Mouse (Mus musculus): Measurements from ENCODE around the gene Pced1b. TPM values are rescaled to one million over a fixed set of nuclear protein-coding genes. Genes with fewer than 3 reads are reported as not detected.
"Not testable (repeated sequence)": the region's sequence is repeated elsewhere in the genome, so short reads cannot be mapped to it uniquely, and the experiment has no call there.

Pced1b gene
- polyA plus RNA-seq, 1 experiment from 2014 or later, result 4.2 TPM

DNA sequence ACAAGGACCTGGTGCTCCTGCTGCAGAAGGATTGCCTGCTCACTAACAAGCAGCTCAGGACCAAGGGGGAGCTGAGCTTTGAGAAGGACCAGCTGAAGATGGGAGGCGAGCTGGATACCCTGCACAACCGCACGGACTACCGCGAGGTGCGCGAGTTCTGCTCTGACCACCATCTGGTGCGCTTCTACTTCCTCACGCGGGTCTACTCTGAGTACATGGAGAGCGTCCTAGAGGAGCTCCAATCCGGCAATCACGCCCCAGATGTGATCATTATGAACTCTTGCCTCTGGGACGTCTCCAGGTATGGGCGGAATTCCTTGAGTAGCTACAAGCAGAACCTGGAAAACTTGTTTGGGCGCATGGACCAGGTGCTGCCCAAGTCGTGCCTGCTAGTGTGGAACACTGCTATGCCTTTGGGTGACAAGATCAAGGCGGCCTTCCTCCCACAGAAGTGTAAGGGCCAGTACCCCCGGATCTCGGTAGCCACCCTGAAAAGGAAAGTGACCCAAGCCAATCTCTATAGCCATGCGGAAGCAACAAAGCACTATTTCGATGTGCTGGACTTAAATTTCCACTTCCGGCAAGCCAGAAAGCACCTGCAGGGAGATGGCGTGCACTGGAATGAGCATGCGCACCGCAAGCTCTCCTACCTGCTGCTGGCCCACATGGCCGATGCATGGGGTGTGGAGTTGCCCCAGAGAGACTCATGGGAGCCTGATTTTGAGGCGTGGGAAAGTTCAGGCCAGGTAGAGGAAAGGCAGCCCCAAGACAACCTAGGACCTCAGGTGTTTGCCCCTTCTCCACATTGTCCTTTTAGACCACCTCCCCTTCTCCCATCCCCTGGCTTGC lies 137.5 kb downstream of the Pced1b start:
- Histone ChIP-seq H3K4me2 (no peak overlapping the region), H3K27ac (no peak overlapping the region), H3K4me3 (replicated peaks) (no peak overlapping the region), H3K36me3 (replicated peaks) (no peaks in the 10 kb centered on the region), H3K9me3 (no peaks in the 10 kb centered on the region), H3K9ac (no peak overlapping the region), H3K27me3 (no peaks in the 10 kb centered on the region), H3K4me1 (no peaks in the 10 kb centered on the region)
- WGBS, result 95% methylated on average over 28 of the region's 28 CpGs
- ATAC-seq (ENCODE audit: low FRiP score), result no peak

DNA sequence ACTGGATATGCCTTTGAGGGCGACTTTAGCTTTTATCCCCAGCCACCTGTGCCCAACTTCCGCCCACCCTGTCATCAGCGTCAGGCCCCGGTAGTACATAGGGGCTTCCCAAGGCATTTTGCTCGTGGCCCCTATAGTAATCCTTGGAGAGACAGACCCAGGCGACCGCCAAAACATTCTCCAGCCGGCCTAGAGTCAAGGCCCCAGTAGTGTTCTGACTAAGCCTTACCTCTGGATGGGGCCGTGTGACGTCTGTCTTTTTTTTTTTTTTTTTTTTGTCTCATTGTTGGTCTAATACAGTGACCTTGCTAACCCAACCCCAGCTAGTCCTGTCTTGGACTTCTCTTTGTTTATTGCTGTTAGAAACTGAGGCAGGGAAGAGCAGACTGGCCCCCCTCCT lies 138.3 kb downstream of the Pced1b start:
- H3K9me3 ChIP-seq; H3K4me2 ChIP-seq; H3K36me3 ChIP-seq (replicated peaks); H3K4me3 ChIP-seq (replicated peaks); H3K27ac ChIP-seq; ATAC-seq (ENCODE audit: low FRiP score); H3K9ac ChIP-seq; H3K27me3 ChIP-seq; H3K4me1 ChIP-seq: not testable (repeated sequence)
- 91% methylated on average over 10 of the region's 10 CpGs for WGBS

DNA sequence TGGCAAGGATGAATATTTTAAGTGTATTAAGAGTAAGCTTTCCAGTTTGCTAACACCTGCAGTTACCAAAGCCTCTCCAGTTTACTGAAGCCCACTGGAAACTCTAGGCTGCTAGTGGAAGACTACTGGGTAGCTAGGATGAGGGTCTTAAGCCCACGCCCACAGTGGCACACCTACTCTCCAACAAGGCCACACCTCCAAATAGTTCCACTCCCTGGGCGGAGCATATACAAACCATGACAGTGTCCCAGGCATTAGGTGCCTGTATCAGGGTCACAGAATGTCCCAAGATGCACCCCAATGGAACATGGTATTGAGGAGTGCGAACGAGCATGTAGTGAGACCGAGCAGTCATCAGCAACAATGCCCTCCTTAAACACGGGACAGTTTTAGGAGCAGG lies 140.9 kb downstream of the Pced1b start:
- Histone ChIP-seq H3K27ac (no peak overlapping the region), H3K4me1 (no peaks in the 10 kb centered on the region), H3K27me3 (no peaks in the 10 kb centered on the region), H3K4me2 (no peak overlapping the region), H3K4me3 (replicated peaks) (no peak overlapping the region), H3K36me3 (replicated peaks) (no peaks in the 10 kb centered on the region), H3K9me3 (no peaks in the 10 kb centered on the region), H3K9ac (no peak overlapping the region)
- ATAC-seq (ENCODE audit: low FRiP score), result no peak
- 99% methylated on average over 6 of the region's 6 CpGs for WGBS

DNA sequence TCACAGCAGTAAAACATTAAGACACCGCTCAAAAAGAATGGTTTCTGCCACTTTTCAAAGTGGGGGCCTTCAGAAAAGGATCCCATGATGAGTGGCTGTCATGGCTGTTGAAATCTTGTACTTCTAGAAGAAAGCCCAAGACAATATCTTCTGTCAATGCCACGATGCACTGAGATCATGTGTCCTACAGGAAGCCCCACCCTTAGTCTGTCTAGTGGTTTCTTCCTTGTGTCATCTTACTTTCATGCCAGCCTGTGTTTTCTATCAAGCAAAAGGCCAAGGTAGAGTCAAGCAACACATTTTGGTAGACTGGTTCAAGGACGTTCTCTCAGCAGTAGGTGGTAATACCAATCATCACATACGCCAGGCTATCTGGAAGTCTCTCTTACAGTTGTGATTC lies 142.7 kb downstream of the Pced1b start:
- WGBS, result 93% methylated on average over 4 of the region's 4 CpGs
- Histone ChIP-seq H3K4me2 (no peak overlapping the region), H3K9ac (no peak overlapping the region), H3K9me3 (no peaks in the 10 kb centered on the region), H3K27me3 (no peaks in the 10 kb centered on the region), H3K4me3 (replicated peaks) (no peak overlapping the region), H3K27ac (no peak overlapping the region), H3K36me3 (replicated peaks) (no peaks in the 10 kb centered on the region), H3K4me1 (peaks cover 5% of the 10 kb centered on the region; the same call in 1 of the 2 replicates)
- no peak for ATAC-seq (ENCODE audit: low FRiP score)

DNA sequence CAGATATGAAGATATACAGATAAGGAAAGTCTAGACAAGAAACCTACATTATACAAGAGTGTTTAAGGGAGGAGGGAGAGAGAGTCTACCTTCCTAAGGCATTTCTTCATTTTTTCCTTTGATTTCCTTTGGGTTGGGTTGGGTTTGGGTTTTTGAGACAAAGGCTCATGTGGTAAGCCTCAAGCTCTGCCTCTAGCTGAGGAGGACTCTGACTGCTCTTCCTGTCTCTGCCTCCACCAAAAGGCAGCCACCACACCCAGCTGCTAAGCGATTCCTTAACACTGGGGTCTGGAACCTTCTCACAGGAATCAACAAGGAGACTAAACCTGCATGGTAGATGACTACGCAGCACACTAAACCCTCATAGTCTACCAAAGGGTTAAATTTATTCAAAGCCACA lies 143.9 kb downstream of the Pced1b start:
- 86% methylated on average over 2 of the region's 2 CpGs for WGBS
- no peak overlapping the region for H3K9ac ChIP-seq
- H3K9me3 ChIP-seq, result no peaks in the 10 kb centered on the region
- no peaks in the 10 kb centered on the region for H3K27me3 ChIP-seq
- ATAC-seq (ENCODE audit: low FRiP score), result no peak
- H3K4me2 ChIP-seq, result no peak overlapping the region
- no peak overlapping the region for H3K4me3 ChIP-seq (replicated peaks)
- H3K36me3 ChIP-seq (replicated peaks), result no peaks in the 10 kb centered on the region
- H3K27ac ChIP-seq, result no peak overlapping the region
- H3K4me1 ChIP-seq, result peaks cover 5% of the 10 kb centered on the region; the same call in 1 of the 2 replicates

DNA sequence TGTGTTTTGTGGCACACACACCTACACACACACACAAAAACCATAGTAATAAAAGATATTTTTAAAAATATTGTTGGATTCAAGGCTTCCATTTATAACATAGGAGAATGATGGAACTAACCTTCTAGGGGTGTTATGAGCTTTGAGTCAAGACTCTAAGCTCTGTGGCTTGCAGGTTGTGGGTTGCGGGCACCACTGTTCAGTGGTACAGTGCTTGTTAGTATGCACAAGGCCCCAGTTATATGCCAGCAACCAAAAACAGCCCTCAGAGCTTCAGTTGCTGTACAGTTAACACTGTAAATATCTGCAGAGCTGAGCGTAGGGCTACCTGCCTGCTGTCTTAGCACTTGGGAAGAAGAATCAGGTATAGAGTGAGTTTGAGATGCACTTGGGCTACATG lies 144.5 kb downstream of the Pced1b start:
- H3K27me3 ChIP-seq, result no peaks in the 10 kb centered on the region
- 95% methylated on average over 2 of the region's 2 CpGs for WGBS
- no peak overlapping the region for H3K9ac ChIP-seq
- peaks cover 5% of the 10 kb centered on the region; the same call in 1 of the 2 replicates for H3K4me1 ChIP-seq
- no peak for ATAC-seq (ENCODE audit: low FRiP score)
- no peak overlapping the region for H3K4me2 ChIP-seq
- no peaks in the 10 kb centered on the region for H3K9me3 ChIP-seq
- no peaks in the 10 kb centered on the region for H3K36me3 ChIP-seq (replicated peaks)
- no peak overlapping the region for H3K27ac ChIP-seq
- no peak overlapping the region for H3K4me3 ChIP-seq (replicated peaks)

DNA sequence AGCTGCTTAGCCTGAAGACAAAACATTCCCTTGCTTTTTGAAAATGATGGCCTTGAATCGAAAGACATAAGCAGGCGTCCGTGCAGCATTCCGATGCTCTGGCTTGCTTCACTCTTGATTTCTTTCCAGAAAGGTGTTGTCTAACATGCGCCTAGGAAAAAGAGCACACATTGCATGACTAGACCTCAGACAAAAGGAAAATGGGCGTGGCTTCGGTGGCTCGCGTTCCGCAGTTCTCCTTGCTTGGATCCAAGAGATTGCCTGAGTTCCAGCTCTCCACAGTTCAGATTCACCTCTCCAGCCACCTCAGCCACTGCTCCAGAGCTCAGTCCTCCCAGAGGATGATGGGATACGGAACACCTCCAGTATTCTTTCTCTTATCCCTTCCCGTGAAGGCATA lies 147.7 kb downstream of the Pced1b start:
- H3K4me2 ChIP-seq, result no peak overlapping the region
- H3K36me3 ChIP-seq (replicated peaks), result no peaks in the 10 kb centered on the region
- 70% methylated on average over 12 of the region's 12 CpGs for WGBS
- no peak overlapping the region for H3K27ac ChIP-seq
- H3K9ac ChIP-seq, result no peak overlapping the region
- no peaks in the 10 kb centered on the region for H3K27me3 ChIP-seq
- H3K4me3 ChIP-seq (replicated peaks), result no peak overlapping the region
- H3K9me3 ChIP-seq, result no peaks in the 10 kb centered on the region
- peaks cover 5% of the 10 kb centered on the region; the same call in 1 of the 2 replicates for H3K4me1 ChIP-seq
- no peak for ATAC-seq (ENCODE audit: low FRiP score)

DNA sequence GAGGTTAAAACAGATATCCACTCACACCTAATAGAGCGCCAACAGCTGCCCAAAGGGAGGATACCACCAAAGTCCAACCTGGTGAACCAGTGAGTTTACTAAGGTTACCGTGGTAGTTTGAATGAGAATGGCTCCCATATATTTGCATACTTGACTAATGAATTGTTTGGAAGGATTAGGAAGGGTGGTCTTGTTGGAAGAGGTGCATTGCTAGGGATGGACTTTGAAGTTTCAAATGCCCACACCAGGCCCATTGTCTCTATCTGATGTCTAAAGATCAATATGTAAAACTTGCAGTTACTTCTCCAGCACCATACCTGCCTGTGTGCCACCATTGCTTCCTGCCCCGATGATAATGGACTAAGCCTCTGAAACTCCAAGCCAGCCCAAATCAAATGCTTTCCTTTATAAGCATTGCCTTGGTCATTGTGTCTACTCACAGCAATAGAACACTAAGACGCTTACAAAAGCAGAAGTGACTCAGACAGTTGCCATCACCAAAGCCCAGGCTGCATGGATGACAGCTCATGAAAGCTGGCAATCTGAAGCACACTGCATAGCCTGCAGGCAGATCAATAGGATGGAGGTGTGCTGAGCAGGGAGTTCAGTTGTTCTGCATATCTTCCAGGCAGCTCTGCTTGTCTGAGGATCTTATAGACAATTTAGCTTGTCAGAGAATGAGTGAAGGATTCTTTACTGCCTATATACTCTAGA lies 149.8 kb downstream of the Pced1b start:
- no peak overlapping the region for H3K27ac ChIP-seq
- peaks cover 5% of the 10 kb centered on the region; the same call in 1 of the 2 replicates for H3K4me1 ChIP-seq
- H3K4me2 ChIP-seq, result no peak overlapping the region
- ATAC-seq (ENCODE audit: low FRiP score), result no peak
- no peaks in the 10 kb centered on the region for H3K27me3 ChIP-seq
- no peak overlapping the region for H3K9ac ChIP-seq
- no peaks in the 10 kb centered on the region for H3K9me3 ChIP-seq
- 88% methylated on average over 4 of the region's 4 CpGs for WGBS
- no peak overlapping the region for H3K4me3 ChIP-seq (replicated peaks)
- no peaks in the 10 kb centered on the region for H3K36me3 ChIP-seq (replicated peaks)

DNA sequence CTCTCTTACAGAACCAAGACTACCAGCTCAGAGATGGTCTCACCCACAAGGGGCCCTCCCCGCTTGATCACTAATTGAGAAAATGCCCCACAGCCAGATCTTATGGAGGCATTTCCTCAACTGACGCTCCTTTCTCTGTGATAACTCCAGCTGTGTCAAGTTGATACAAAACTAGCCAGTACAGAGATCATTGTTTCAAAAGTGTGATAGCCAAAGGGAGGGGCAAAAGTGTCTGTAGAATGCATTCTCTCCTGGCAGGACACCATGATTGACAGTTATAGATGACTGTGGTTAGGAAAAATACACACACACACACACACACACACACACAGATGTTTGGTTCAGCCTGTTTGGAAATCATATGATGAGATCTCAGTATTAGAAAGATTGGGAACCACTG lies 150.9 kb downstream of the Pced1b start:
- no peak overlapping the region for H3K4me3 ChIP-seq (replicated peaks)
- H3K27ac ChIP-seq, result no peak overlapping the region
- H3K4me1 ChIP-seq, result peaks cover 5% of the 10 kb centered on the region; the same call in 1 of the 2 replicates
- no peaks in the 10 kb centered on the region for H3K36me3 ChIP-seq (replicated peaks)
- ATAC-seq (ENCODE audit: low FRiP score), result no peak
- 90% methylated on average over 2 of the region's 2 CpGs for WGBS
- H3K27me3 ChIP-seq, result no peaks in the 10 kb centered on the region
- H3K9me3 ChIP-seq, result no peaks in the 10 kb centered on the region
- H3K9ac ChIP-seq, result no peak overlapping the region
- H3K4me2 ChIP-seq, result no peak overlapping the region

DNA sequence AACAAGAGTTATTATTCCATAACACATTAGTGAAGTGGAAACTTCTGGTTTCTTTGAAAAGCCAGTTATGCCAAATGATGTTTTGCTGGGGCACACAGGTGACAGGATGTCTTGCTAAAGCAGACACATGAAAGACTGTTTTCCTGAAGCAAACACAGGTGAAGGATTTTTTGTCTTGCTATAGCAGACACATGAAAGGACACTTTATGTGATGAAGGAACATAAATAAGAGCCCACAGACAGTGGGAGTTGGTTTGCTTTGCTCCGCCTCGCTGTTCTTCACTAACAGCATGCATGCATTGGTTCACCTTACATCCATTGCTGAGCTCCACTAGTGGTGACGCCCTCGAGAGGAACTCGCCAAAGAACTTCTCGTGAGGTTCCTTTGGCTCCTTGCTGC lies 154.0 kb downstream of the Pced1b start:
- Histone ChIP-seq H3K27me3 (no peaks in the 10 kb centered on the region), H3K9ac (no peak overlapping the region), H3K36me3 (replicated peaks) (no peaks in the 10 kb centered on the region), H3K9me3 (no peaks in the 10 kb centered on the region), H3K4me2 (no peak overlapping the region), H3K4me1 (no peaks in the 10 kb centered on the region), H3K4me3 (replicated peaks) (no peak overlapping the region), H3K27ac (no peak overlapping the region)
- no peak for ATAC-seq (ENCODE audit: low FRiP score)
- 93% methylated on average over 6 of the region's 6 CpGs for WGBS

DNA sequence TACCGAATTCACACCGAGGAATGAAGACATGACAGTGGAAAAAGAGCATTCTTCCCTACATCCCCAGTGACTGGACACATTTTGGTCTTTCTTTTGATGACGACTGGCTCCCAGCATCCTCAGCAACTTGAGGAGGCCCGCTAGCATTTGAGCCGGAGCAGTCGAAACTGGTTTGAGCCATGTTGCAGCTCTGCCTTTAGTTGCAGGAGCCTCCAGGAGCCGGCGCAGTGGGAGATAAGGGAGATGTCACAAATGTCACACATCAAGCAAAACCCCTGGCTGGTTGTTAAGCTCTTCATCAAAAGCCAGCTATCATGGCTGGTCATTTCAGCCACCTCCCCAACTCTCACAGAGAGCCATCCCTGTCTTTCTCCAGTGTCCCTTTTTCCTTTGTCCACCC lies 157.6 kb downstream of the Pced1b start:
- H3K9ac ChIP-seq, result no peak overlapping the region
- no peak overlapping the region for H3K27ac ChIP-seq
- no peak for ATAC-seq (ENCODE audit: low FRiP score)
- no peaks in the 10 kb centered on the region for H3K4me1 ChIP-seq
- no peaks in the 10 kb centered on the region for H3K9me3 ChIP-seq
- no peak overlapping the region for H3K4me2 ChIP-seq
- H3K4me3 ChIP-seq (replicated peaks), result no peak overlapping the region
- H3K27me3 ChIP-seq, result no peaks in the 10 kb centered on the region
- WGBS, result 91% methylated on average over 8 of the region's 8 CpGs
- H3K36me3 ChIP-seq (replicated peaks), result no peaks in the 10 kb centered on the region

DNA sequence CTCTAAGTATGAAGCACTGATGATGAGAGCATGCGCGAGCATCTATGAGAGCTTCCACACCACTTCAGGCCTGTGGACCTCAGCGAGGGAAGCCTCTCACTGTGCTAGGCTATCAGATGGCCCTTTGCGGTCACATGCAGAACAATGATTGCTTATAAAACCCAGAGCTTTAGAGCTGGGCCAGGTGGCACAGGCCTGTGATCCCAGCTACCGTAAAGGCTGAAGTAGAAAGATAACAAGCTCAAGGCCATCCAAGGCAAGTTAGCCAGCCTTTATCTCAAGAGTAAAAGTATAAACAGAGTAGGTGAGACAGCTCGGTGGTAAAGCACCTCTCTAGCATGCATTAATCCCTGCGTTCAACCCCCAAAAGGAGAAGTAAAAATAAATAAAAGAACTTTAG lies 158.1 kb downstream of the Pced1b start:
- Histone ChIP-seq H3K9ac (no peak overlapping the region), H3K4me3 (replicated peaks) (no peak overlapping the region), H3K27me3 (no peaks in the 10 kb centered on the region), H3K4me2 (no peak overlapping the region), H3K4me1 (no peaks in the 10 kb centered on the region), H3K27ac (no peak overlapping the region), H3K9me3 (no peaks in the 10 kb centered on the region), H3K36me3 (replicated peaks) (no peaks in the 10 kb centered on the region)
- WGBS, result 90% methylated on average over 7 of the region's 7 CpGs
- ATAC-seq (ENCODE audit: low FRiP score), result no peak

DNA sequence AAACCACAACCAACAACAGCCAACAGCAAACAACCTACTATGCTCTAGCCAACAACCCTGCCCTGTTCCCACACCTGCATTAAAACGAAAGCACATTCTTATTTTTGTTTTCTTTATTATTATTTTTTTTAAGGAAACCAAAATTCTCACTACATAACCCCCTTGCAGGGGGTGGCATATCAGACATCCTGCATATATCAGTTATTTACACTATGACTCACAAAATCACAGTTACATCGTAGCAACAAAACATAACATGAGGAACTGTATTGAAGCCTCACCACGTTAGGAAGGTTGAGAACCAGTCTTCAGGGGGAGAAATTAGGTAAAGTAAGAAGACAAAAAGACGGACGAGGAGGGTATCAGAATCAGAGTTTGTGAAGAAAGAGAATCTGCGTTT lies 159.2 kb downstream of the Pced1b start:
- no peak overlapping the region for H3K9ac ChIP-seq
- H3K36me3 ChIP-seq (replicated peaks), result no peaks in the 10 kb centered on the region
- 84% methylated on average over 6 of the region's 6 CpGs for WGBS
- no peak overlapping the region for H3K27ac ChIP-seq
- no peaks in the 10 kb centered on the region for H3K27me3 ChIP-seq
- no peak overlapping the region for H3K4me3 ChIP-seq (replicated peaks)
- no peak overlapping the region for H3K4me2 ChIP-seq
- no peaks in the 10 kb centered on the region for H3K4me1 ChIP-seq
- H3K9me3 ChIP-seq, result no peaks in the 10 kb centered on the region
- ATAC-seq (ENCODE audit: low FRiP score), result no peak
